Mouse (Mus musculus) olfactory bulb, adult 2 months (tissue): ENCODE data around the gene Fignl1.

Experiments used
- CTCF ChIP-seq: fragments of 200-500 bp; IDR thresholded peaks from 2 replicates; pipeline ENCODE4 v1.5.1; 2012; ENCODE audit warnings: low read depth, mild to moderate bottlenecking, low read length, moderate library complexity; ENCODE audit not compliant: insufficient read depth
- POLR2A ChIP-seq: fragments of 200-500 bp; IDR thresholded peaks from 2 replicates; pipeline ENCODE4 v1.6.1; 2012; ENCODE audit warnings: mild to moderate bottlenecking, low read depth, low read length, moderate library complexity; ENCODE audit not compliant: insufficient read depth

DNA sequence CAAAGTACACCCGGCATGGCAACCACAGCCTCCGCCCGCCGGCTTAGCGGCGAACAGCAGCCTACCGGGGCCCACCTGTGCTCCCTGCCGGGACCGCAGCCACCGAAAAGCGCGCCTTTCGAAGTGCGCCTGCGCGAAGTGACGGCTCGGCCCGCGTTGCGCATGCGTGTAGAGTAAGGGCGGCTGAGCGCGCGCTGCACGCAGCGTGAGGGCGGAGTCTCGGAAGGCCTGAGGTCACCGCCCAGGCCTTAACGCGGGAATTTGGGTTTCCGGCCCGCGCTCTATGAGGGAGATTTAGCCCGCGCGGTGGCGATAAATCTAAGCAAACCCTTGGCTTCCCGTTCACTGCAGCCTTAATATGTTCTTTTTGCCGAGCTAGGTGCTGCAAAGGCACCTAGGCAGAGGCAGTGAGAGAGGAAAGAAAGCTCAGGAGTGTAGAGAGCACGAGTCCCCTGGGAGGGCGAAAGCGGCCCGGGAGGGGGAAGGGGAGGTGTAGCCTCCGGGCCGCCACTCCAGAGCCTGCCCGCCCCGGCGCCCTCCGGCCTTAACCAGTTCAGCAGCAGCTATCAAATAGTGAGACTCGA lies at the start of gene Fignl1:
- TF ChIP-seq POLR2A, result 0 out of 2 replicates have a peak, but pooled peaks have one; percentile 36
- no peak for TF ChIP-seq CTCF
